Mouse (Mus musculus): ENCODE measurements at regions not wholly inside any gene's neighbourhood (a gene's known extent, or its start where the extent isn't known, plus 50 kb on each side); places are given as distances from the start of the nearest gene placed in this dataset.

GRCm38 (mm10) chr5:51196393-51197347 lies 370.9 kb downstream of the Ppargc1a start:
- Histone ChIP-seq H3K36me3 (ENCODE audit: control insufficient read depth, insufficient read depth, low read length) (no peaks in the 10 kb centered on the region), H3K4me1 (ENCODE audit: control insufficient read depth, insufficient read depth, low read length) (no peaks in the 10 kb centered on the region), H3K27me3 (ENCODE audit: control insufficient read depth, insufficient read depth, low read length) (no peaks in the 10 kb centered on the region), H3K27ac (replicated peaks; ENCODE audit: low read depth, low read length) (no peak overlapping the region), H3K4me3 (replicated peaks; ENCODE audit: low read length) (no peak overlapping the region), H3K9ac (ENCODE audit: low read depth, low read length, severe bottlenecking) (no peak overlapping the region), H3K4me2 (replicated peaks; ENCODE audit: low read depth, low read length, severe bottlenecking) (no peak overlapping the region), H3K9me3 (ENCODE audit: control insufficient read depth, low read length) (no peaks in the 10 kb centered on the region)
- 76% methylated on average over 4 of the region's 4 CpGs for WGBS
- peak; percentile 5 for DNase-seq (ENCODE audit: low spot score)
- ATAC-seq (ENCODE audit: low FRiP score, low read depth) = no peak
- no peak for TF ChIP-seq POLR2A (IDR thresholded peaks at IDR 0.05; ENCODE audit: borderline replicate concordance, extremely low read depth, insufficient read depth, insufficient read length)

- Histone ChIP-seq H3K9ac (ENCODE audit: low read depth, low read length, severe bottlenecking) (no peak overlapping the region), H3K27ac (replicated peaks; ENCODE audit: low read depth, low read length) (no peak overlapping the region), H3K4me1 (ENCODE audit: control insufficient read depth, insufficient read depth, low read length) (no peaks in the 10 kb centered on the region), H3K27me3 (ENCODE audit: control insufficient read depth, insufficient read depth, low read length) (no peaks in the 10 kb centered on the region), H3K4me2 (replicated peaks; ENCODE audit: low read depth, low read length, severe bottlenecking) (no peak overlapping the region), H3K4me3 (replicated peaks; ENCODE audit: low read length) (no peak overlapping the region), H3K9me3 (ENCODE audit: control insufficient read depth, low read length) (no peaks in the 10 kb centered on the region), H3K36me3 (ENCODE audit: control insufficient read depth, insufficient read depth, low read length) (no peaks in the 10 kb centered on the region)
- ATAC-seq (ENCODE audit: low FRiP score, low read depth) (no peak), DNase-seq (ENCODE audit: low spot score) (no peak)
- TF ChIP-seq POLR2A (IDR thresholded peaks at IDR 0.05; ENCODE audit: borderline replicate concordance, extremely low read depth, insufficient read depth, insufficient read length) = no peak
- 69% methylated on average over 3 of the region's 3 CpGs for WGBS
These were observed 376.9 kb downstream of the Ppargc1a start for GRCm38 (mm10) chr5:51190661-51191060.

GRCm38 (mm10) chr5:51169828-51170227 lies 397.7 kb downstream of the Ppargc1a start:
- Histone ChIP-seq H3K27me3 (ENCODE audit: control insufficient read depth, insufficient read depth, low read length) (no peaks in the 10 kb centered on the region), H3K27ac (replicated peaks; ENCODE audit: low read depth, low read length) (no peak overlapping the region), H3K4me1 (ENCODE audit: control insufficient read depth, insufficient read depth, low read length) (no peaks in the 10 kb centered on the region), H3K36me3 (ENCODE audit: control insufficient read depth, insufficient read depth, low read length) (no peaks in the 10 kb centered on the region), H3K9me3 (ENCODE audit: control insufficient read depth, low read length) (no peaks in the 10 kb centered on the region), H3K4me2 (replicated peaks; ENCODE audit: low read depth, low read length, severe bottlenecking) (no peak overlapping the region), H3K9ac (ENCODE audit: low read depth, low read length, severe bottlenecking) (no peak overlapping the region), H3K4me3 (replicated peaks; ENCODE audit: low read length) (no peak overlapping the region)
- 89% methylated on average over 1 of the region's 1 CpGs for WGBS
- no peak for ATAC-seq (ENCODE audit: low FRiP score, low read depth)
- TF ChIP-seq POLR2A (IDR thresholded peaks at IDR 0.05; ENCODE audit: borderline replicate concordance, extremely low read depth, insufficient read depth, insufficient read length) = no peak
- no peak for DNase-seq (ENCODE audit: low spot score)

GRCm38 (mm10) chr5:51168206-51168605 lies 399.3 kb downstream of the Ppargc1a start:
- 24% methylated on average over 6 of the region's 6 CpGs for WGBS
- Histone ChIP-seq H3K27me3 (ENCODE audit: control insufficient read depth, insufficient read depth, low read length) (no peaks in the 10 kb centered on the region), H3K36me3 (ENCODE audit: control insufficient read depth, insufficient read depth, low read length) (no peaks in the 10 kb centered on the region), H3K4me1 (ENCODE audit: control insufficient read depth, insufficient read depth, low read length) (no peaks in the 10 kb centered on the region), H3K4me2 (replicated peaks; ENCODE audit: low read depth, low read length, severe bottlenecking) (no peak overlapping the region), H3K9ac (ENCODE audit: low read depth, low read length, severe bottlenecking) (no peak overlapping the region), H3K27ac (replicated peaks; ENCODE audit: low read depth, low read length) (no peak overlapping the region), H3K9me3 (ENCODE audit: control insufficient read depth, low read length) (no peaks in the 10 kb centered on the region), H3K4me3 (replicated peaks; ENCODE audit: low read length) (no peak overlapping the region)
- DNase-seq (ENCODE audit: low spot score) (no peak), ATAC-seq (ENCODE audit: low FRiP score, low read depth) (no peak)
- TF ChIP-seq POLR2A (IDR thresholded peaks at IDR 0.05; ENCODE audit: borderline replicate concordance, extremely low read depth, insufficient read depth, insufficient read length) = no peak

GRCm38 (mm10) chr5:51156901-51157300 lies 410.6 kb downstream of the Ppargc1a start:
- Histone ChIP-seq H3K27me3 (ENCODE audit: control insufficient read depth, insufficient read depth, low read length) (no peaks in the 10 kb centered on the region), H3K27ac (replicated peaks; ENCODE audit: low read depth, low read length) (no peak overlapping the region), H3K4me1 (ENCODE audit: control insufficient read depth, insufficient read depth, low read length) (no peaks in the 10 kb centered on the region), H3K9ac (ENCODE audit: low read depth, low read length, severe bottlenecking) (no peak overlapping the region), H3K36me3 (ENCODE audit: control insufficient read depth, insufficient read depth, low read length) (no peaks in the 10 kb centered on the region), H3K4me3 (replicated peaks; ENCODE audit: low read length) (no peak overlapping the region), H3K9me3 (ENCODE audit: control insufficient read depth, low read length) (no peaks in the 10 kb centered on the region), H3K4me2 (replicated peaks; ENCODE audit: low read depth, low read length, severe bottlenecking) (no peak overlapping the region)
- WGBS = 51% methylated on average over 3 of the region's 3 CpGs
- ATAC-seq (ENCODE audit: low FRiP score, low read depth) = no peak
- no peak for TF ChIP-seq POLR2A (IDR thresholded peaks at IDR 0.05; ENCODE audit: borderline replicate concordance, extremely low read depth, insufficient read depth, insufficient read length)
- no peak for DNase-seq (ENCODE audit: low spot score)
